Mouse (Mus musculus) layer of hippocampus, adult 18-20 months (tissue): Measurements from ENCODE around the gene Ppp2r1b. TPM values are rescaled to one million over a fixed set of nuclear protein-coding genes. Genes with fewer than 3 reads are reported as not detected.
A peak's percentile ranks its signal among the peaks of the same experiment; 100 is the strongest.

ENCODE experiments used
- DNase-seq, 2 experiments: peaks; one replicate each; pipeline ENCODE4 v3.0.0; 2022; ENCODE audit warnings: low spot score in 2 of 2
- total RNA-seq, 2 experiments: library from RNA; stranded (reverse); gene quantifications; 2 replicates each; pipeline ENCODE4 v1.2.3; 2021

The Ppp2r1b gene
- total RNA-seq, 2 experiments from 2014 or later, result 17.4 to 17.7 TPM

DNA sequence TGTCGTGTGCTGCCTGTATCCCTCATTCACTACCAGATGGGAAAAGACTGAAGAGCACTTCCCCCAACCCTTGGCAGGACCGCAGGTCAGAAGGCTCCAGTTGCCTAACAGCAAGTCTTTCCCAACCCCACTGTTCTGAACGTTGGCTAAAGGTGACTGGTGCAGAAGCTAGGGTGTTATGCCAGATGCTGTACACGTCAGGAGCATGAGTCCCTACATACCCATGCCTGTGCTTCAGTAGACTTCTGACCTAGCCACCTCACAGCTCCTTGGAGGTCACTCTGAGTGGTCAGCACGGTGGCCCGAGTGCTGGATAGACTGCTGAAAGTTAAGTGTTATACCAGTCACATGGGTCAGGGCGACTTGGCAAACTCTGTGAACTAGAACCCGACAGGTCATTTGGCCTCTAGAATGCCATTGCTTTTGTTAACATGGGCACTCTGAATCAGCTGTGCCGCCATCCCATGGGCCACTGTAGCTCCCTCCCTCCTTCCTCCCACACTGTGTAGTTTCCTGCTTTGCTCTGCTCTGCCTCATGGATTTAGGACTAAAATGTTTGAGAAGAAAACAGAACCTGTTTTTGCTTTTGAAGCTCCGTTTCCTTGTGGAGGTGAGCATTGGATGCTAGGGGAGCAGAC, 9.9 kb upstream of the Ppp2r1b start:
- DNase-seq, result no peak

DNA sequence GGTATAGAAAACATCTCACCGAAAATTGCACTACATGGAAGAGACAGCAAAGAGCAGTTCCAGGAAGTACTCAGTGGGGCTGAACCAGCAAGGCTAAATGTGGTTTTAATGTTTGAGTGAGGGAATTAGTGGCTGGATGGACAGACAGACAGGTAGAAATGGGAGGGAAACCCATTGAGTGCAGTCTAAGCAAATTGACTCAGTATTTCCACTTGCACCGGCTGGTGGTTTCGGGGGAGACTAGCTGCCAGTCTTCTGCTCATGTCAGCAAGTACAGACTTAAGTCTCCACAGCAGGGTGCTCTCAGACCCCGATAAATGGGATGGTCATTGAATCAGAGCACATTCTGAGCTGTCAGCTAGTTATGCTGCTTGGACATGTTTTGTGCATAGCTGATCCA, 9.0 kb upstream of the Ppp2r1b start:
- no peak for DNase-seq

DNA sequence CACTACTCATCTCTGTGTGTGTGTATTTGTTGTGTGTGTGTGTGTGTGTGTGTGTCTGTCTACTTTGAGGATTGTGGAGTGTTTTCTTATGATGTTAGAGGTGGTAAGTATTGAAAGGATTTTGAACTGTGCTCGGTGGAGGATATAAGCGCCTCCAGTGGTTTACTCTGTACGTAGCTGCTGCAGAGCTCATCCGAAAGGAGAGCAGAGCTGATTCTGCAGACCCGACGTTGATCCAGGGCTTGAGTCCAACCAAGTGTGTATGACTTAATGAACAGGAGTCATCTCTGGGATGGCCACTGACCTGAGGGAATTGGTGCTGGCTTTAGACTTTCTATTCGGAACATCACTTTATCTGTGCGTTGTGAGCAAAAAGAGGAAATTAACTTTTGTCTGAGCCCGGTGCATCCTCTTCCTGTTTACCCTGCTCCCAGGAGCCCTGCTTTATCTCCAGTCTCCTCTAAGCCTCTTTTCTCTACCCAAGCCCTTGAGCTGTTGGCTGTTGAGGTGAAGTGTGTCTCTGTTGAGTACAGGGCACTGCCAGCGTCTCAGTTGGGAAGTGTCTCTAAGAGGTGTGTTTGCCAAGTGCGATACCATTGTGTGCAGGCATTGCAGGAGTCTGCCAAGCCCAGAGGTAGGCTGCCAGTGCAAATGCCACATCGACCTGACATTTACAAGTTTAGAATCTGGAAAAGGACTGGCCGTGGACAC, 3.9 kb upstream of the Ppp2r1b start:
- DNase-seq, result no peak

DNA sequence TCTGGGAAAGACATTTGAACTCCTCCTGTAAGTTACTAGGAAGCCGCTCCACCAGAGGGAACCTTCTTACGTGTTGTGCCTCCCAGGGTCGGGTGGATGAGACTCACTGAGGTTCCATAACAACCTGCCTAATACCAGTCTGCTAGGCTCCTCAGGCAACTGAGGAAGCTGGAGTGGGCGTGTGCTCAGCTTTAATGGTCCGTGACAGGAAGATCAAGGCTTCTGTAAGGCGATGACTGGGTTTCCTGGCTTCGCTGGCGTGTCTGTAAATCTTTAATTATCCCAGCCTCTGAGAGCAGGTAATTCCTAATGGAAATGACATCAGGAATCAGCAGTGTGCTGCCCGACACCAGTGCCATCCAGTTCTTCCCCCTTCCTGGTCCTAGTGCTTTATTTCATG, 446 bp downstream of the Ppp2r1b start:
- no peak for DNase-seq

DNA sequence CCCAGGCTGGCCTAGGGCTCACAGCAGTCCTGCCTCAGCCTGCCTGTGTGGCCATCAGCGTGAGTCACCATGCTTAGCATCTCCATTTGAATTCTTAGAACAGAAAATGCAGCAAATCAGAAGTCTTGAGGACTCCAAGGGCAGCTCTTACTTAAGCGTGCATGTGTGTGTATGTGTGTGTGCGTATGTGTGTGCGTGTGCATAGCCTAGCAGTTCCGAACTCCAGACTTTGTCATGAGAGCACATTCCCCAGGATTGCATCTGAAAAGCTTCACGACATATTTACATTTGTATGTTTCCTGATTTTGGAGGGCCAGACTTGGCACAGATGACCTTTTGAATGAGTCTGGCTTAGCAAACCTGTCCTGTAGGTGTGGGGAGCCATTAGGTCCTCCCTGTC, 2.0 kb downstream of the Ppp2r1b start:
- no peak for DNase-seq

DNA sequence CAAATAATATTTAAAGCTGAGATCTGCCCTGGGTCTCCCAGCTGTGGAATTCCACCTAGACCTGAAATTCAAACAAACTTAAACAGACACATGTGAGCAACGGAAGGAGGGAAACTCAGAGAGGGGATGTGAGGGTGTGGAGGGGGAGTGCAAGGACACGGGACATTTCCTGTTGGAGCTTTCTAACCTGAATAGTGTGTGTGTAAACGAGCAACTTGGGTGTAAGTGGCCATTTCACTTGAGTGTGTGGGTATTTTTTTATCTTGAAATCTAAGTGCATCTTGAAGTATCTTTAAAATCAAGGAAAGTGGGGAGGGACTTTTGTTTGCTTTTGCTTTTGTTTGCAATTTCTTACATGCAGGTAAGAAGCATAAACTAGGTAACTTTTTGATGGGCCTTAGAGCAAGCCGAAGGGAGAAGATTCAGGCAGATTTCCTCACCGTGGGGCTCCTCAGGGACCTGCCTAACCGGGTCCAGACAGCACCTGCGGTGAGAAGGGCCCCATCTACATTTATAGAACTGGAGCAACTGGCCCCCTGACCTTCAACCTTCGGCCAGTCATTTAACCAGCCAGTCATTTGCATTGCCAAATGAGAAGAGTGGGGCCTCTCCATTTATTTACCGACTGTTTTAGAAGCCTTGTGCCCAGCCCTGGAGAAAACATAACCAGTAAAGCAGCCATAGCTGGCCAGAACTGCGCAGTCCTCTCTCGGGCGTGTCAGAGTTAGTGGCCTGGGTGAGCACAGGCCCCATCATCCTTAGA, 2.7 kb downstream of the Ppp2r1b start:
- no peak for DNase-seq

DNA sequence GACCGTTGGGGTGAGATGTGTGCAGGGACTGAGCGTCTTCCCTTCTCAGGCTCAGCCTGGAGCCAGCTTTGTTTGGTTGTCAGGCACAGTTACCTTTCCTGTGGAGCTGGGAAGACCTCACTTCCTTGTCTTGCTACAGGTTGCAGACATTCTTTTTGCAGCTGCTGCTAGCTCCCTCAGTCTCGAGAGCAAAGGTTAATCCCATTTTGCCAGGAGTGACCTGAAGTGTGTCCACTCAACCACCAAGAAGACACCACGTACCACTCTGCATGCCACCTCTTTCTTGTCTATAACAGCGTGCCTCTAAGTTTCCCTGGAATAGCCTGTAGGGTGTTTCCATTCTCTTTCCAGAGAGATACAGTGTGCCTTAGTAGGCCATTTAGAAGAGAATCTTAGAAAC, 3.7 kb downstream of the Ppp2r1b start:
- DNase-seq, result no peak

DNA sequence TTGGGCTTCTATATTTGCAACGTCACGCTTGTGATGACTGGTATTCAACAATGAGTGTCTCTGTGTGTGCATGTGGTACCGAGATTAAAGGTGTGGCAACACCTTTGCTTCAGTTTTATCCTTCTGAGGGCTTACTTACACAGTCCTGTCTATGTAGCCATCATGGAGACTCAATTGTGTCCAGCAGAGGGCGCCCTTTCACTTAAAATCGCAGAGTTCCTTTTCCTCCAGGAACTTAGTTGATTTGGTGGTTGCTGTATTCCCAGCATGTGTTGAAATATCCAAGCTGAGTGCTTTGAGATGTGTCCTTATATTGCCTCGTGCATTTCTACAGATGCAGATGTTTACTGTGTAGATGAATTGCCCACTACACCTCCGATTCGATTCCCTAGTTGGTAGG, 4.1 kb downstream of the Ppp2r1b start:
- peak; percentile 80 to 97 for DNase-seq

DNA sequence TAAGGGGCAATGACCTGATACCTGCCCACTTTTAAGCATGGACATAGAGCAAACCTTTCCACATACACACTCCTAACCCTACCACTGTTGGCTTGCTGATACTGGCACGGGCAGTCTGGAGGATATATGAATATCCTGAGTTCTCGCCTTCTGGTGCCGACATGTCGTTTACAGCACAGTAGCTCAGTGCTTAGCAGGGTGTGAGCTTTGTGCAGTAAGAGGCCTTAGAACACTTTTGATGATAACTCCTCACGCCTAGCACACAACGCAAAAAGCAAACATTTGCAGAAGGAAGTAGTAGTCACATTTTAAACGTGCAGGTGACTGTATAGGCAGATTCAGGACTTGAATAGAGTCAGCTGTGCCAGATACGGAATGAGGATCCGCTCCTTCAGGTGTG, 4.7 kb downstream of the Ppp2r1b start:
- no peak for DNase-seq

DNA sequence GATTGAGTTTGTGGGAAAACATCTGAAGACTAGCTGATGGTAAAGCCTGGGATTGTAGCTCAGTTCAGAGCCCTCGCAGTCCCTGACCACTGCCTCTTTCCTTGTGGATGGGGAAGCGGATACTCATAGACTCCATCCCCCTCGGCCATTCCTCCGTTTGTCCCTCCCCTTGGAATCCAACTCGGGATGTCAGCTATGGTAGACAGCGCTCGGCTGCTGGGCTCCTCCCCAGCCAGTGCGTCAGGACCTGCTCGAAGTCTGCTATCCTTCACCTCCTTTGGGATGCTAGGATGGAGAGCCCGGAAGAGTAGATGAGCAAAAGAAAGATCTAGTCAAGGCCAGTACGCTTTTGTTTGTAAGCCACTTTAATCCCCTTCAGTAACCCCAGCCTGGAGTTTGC, 5.2 kb downstream of the Ppp2r1b start:
- DNase-seq, result no peak

DNA sequence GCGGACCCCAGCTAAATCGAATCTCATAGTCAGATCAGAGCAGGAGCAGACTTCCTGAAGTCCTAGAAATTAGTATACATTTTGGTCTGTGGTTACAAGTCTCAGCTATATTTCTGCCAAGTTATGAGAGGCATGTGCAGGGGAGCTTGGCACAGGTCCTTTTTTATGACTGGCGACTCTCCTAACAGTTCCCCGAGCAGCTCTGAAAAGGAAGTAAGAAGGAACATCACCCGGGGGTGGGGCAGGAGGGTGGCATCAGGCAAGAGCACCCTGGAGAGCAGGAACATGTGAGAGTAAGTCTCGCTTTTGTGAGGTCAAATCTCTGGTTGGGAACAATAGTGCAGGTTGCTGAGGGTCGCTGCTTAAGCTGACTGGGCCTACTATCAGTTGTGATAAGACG, 5.6 kb downstream of the Ppp2r1b start:
- no peak for DNase-seq

DNA sequence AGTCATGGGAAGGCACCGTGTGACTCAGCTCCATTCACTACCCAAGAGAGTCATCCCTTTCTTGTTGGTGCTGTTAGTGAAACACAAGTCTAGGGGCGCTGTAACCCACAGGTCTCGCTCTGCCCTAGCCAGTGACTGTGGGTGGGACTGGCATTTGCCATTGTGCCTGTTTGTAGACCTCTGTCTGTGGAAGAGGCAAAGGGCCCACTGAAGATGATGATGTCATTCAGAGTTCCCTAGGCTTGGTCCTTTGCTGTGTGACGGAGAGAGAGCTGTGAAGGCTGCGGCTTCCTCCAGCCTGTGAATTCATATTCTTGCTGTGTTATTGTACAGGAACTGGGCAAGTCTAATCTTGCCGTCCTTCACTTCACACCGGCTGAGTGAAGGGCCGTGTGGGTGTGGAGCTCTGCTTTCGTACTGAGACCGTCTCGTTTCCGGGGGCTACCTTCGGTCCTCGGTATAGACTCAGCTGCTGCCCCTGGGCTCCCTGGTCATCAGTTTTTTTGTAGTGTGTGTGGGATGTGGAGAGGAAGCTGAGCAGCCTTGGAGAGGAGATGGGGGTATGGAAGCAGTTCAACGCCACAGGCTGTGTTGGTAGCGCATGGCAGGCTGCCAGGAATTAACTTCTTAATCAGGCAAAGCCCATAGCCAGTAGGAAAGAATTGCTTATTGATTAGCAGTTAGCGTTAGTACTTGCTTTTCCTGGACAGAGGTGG, 7.7 kb downstream of the Ppp2r1b start:
- DNase-seq, result no peak

DNA sequence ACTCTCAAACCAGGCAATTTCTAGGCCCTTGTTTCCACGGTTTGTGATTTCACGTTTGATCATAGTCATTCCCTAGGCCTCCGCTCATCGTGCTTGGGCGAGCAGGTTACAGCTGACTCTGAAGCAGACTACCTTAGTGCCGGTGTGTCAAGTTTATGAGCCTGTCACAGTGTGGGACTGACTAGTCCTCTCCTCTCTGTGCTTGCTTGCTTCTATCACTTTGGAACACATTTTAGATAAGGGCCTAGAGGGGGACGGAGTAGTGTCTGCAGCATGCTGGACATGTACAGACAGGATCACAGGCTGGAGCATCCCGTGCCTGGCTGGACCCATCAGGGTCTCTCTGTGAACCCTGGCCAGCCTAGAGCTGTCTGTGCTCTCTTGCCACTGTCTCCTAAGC, 9.3 kb downstream of the Ppp2r1b start:
- DNase-seq, result no peak

DNA sequence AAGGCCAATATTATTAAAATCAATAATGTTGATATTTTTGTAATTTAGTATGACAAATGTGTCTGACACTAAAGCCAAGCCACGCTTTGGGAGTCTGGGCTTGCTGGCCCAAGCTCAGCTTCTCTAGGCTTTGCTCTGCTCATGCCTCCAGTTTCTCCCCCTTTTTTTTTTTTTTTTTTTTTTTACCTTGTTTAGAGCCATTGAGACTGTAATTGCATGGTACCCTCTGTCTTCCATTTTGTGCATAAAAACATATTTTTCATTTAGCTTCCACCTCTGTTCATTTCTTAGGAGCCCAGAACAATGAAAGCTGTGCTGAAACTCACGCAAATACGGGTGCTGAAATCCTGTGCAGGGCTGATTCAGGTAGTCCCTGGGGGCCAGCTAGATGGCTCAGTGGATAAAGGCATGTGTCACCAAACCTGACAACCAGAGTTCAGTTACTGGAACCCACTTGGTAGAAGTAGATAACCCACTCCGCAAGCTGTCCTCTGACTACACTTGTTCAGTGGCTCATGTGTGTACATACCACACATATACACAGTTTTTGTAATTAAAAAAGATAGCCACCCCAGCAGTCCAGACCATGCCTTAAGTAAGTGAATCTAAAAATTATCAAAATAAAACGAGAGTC, 10.1 kb downstream of the Ppp2r1b start:
- DNase-seq, result no peak

DNA sequence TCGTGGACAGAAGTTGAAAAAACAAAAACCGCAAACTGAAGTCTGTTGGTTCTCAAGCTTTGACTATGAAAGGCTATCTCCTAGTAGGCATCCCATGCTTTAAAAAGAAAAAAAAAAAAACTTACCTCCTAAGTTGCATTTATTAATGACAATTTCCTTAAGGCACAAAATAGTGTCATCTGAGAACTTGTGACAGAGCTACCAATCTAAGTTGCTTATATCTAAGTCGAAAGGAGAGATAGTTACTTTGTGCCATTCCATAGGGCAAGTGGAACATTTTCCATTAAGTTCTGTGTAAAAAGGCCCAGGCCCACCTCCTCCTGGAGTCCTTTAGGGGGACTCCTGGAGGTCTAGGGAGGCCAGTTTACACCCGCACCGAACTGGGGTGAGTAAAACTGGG, 10.7 kb downstream of the Ppp2r1b start:
- DNase-seq, result no peak

DNA sequence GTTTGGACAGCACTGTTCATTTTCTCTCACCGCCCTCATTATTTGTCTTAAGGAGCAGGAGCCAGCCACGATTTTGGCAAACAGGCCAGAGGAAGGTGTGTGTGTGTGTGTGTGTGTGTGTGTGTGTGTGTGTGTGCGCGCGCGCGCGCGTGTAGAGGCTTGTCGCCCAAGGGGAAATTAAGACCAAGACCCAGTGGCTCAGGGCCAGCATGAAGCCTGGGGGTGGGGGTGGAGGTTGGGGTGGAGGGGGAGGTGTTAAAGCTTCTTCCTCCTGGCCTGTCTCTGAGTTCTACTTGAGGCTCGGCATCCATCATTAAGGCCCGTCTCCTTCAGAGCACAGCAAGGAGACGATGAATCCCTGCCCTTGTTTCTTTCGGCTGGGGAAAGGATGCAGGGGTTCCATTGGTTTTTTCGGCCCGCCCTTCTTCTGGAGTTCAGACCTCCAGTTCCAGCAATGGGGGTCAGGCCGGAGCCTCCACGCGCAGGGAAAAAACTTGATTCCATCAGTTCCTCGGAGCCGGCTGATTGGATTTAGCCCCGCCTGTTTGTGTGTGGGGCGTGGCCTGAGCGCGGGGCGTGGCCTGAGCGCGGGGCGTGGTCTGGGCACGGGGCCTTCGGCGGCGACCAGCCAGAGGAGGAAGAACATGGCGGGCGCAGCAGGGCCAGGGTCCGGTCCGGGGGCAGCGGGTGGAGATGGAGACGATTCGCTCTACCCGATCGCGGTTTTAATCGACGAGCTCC, 11.4 kb downstream of the Ppp2r1b start:
- DNase-seq, result peak; percentile 84 to 93

DNA sequence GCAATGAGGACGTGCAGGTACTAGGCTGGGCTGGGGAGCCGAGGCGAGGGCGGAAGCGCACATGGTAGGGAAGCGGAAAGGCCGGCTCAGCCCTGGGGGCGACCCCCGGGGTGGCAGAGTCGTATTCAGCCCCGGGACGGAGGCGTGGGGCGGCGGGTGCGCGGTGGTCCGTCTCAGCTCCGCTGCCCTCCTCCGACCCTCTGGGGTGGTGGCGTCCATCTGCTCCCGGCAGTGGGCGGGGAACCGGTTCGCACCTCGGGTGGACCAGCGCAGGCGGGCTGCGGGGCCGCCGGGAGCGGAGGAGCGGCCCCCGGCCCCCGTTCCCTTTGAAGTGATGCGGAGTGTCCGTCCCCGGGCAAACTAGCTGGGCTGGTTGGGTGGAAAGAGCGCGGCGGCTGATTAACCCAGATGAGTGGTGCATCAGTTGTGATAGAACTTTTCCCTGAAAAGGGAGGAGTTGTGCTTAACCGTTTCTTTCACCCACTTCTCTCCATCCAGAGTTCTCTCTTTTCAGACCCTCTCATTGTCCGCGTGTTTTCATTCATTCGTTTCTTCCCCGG, 12.1 kb downstream of the Ppp2r1b start:
- no peak for DNase-seq

DNA sequence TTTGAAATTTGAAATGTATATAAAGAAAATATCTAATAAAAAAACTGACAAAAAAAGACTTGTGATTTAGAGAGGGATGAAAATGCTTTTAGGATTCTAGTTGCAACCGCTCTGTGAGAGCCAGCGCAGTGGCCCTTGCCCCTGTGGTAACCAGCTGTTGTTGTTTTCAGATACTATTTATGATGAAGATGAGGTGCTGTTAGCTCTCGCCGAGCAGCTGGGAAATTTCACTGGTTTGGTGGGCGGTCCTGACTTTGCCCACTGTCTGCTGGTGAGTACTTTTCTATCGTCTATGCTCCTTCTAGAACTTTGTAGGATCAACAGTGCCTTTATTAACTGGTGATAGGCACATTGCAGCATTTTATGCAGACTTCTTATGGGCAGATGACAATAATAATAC, 13.6 kb downstream of the Ppp2r1b start:
- no peak for DNase-seq

DNA sequence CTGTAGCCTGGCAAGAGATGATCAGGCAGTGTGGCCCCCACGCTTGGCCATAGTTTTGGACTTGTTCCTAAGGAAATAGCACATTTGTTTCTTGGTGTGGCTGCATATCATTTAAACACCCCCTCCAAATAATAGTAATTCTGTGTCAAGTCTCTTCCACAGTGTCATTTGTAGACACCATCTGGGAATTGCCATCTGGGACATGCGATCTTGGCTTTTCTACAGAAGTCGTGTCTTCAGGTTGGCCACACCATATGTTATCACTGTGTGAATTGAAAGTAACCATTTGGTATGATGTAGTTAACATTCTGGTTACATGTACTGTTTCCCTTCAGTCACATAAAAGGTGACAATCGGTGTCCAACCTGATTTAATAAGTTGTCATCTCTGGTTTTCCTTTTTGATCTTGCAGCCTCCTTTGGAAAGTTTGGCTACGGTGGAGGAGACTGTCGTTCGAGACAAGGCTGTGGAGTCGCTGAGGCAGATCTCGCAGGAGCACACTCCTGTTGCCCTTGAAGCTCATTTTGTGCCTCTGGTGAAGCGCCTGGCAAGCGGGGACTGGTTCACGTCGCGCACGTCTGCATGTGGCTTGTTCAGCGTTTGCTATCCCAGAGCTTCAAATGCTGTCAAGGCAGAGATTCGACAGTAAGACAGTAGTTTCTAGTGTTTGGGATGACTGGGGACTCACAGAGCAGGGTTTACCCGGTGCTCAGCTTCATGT, 16.2 kb downstream of the Ppp2r1b start:
- DNase-seq, result peak; percentile 59 to 79

DNA sequence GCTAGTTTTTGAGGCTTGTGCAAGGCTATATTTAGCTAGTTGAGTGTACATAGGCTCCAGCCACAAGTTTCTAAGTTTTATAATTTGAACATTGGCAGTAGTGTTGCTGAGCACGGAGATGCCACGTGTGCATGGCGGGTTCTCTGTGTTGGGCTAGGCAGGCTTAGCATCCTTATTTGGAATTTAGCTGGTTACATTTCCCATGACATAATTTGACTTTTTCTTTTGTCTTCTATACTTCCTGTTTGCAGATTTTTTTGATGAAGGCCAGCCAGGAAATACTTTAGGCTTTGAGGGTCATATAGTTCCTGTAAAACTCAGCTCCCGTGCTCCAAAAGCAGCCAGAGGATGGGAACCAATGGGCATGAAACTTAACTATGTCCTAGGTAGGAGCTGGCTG, 18.7 kb downstream of the Ppp2r1b start:
- DNase-seq, result no peak
